Mouse (Mus musculus): ENCODE data around the gene Arsg. TPM values are rescaled to one million over a fixed set of nuclear protein-coding genes. Genes with fewer than 3 reads are reported as not detected.

Gene Arsg
- polyA plus RNA-seq, 1 experiment from 2014 or later, result 2.7 TPM

DNA sequence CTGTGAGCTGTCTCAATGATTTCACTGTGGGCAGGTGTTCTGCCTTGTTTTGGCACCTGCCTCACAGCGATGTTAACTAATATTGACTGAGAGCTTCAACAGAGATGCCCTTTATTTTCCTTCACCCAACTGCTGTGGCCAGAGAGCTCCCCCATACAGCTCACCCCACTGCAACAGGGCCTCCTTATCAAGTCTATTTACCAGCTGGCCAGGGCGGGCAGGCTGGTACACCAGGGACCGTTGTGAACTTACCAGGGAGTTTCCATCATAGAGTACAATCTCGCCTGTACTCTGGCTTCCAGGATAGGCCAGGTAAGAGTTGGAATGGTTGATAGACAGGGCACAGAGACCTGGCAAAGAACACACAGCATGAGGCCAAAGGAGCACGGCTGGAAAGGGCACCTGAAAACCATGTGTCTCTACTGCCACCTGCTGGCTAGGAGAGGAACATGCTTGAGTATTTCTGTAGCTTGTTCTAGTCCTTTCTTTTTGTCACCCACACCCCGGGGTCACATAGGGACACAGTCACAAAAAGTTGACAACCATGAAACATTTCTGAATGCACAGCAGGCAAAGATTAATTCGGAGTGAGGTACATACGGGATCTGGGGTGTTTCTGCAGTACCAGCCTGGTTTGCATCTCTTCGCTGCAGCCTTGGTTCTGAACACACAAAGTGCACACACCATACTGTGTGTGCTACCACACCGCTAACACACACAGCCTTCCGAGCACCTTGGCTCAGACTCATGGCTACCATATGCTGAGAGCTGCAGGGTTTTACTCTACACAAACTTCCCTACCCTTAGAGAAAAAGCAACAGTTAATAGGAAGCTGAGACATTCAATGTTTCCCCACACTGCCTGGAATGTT is 111.9 kb downstream of the Arsg start:
- Histone ChIP-seq H3K9me3 (ENCODE audit: control insufficient read depth, low read length) (no peaks in the 10 kb centered on the region), H3K9ac (ENCODE audit: low read length) (no peak overlapping the region), H3K36me3 (ENCODE audit: control insufficient read depth, insufficient read depth, low read length) (no peaks in the 10 kb centered on the region), H3K27ac (ENCODE audit: low read depth, low read length) (no peak overlapping the region), H3K4me3 (ENCODE audit: low read depth, low read length) (no peak overlapping the region), H3K27me3 (ENCODE audit: control insufficient read depth, insufficient read depth, low read length) (no peaks in the 10 kb centered on the region), H3K4me1 (replicated peaks; ENCODE audit: control insufficient read depth, insufficient read depth, low read length) (no peaks in the 10 kb centered on the region), H3K4me2 (ENCODE audit: low read depth, low read length, severe bottlenecking) (no peak overlapping the region)
- DNase-seq (ENCODE audit: low spot score), result peak; percentile 83
- WGBS, result 47% methylated on average over 11 of the region's 11 CpGs
- ATAC-seq (replicated peaks; ENCODE audit: low FRiP score), result peak; percentile 62

DNA sequence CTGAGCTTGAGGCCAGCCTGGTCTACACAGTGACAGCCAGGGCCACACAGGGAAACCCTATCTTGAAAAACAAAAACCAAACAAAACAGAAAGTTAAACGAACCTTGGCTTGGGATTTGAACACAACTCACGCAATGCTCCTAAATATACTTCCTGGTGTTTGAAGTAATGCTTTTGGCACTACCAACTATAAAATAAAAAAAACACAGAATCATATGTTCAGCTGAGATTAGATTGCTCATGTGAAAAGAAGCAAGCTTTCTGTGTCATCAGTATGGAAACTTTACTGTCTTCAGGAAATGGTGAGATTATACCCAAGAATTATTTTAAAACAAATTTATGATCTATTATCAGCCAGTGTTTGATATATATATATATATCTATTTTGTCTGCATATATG is 113.2 kb downstream of the Arsg start:
- no peak overlapping the region for H3K4me2 ChIP-seq (ENCODE audit: low read depth, low read length, severe bottlenecking)
- 84% methylated on average over 2 of the region's 2 CpGs for WGBS

DNA sequence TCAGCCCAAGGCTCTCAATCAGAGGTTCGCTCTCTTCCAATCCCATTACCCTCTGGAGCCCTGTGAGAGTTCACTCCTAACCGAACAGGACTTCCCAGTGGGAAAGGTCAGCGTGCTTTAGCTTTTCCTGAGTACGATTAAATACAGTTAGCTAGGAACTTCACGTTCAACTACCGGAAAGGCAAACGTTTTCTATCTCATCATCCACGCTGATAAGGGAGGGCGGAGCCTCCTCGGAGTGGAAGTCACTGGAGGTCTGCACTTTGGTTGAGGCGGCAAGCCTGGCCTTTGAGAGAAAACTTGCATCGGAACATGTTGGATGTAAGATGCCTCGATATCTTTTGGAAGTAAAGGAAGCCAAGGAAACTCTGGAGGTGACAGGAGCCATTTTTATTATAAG is 113.8 kb downstream of the Arsg start:
- no peaks in the 10 kb centered on the region for H3K27me3 ChIP-seq (ENCODE audit: control insufficient read depth, insufficient read depth, low read length)
- no peak overlapping the region for H3K4me2 ChIP-seq (ENCODE audit: low read depth, low read length, severe bottlenecking)
- WGBS, result 61% methylated on average over 13 of the region's 13 CpGs

More for the DNA sequence above, 113.2 kb downstream of the Arsg start:
- no peak overlapping the region for H3K27ac ChIP-seq (ENCODE audit: low read depth, low read length)
- no peaks in the 10 kb centered on the region for H3K27me3 ChIP-seq (ENCODE audit: control insufficient read depth, insufficient read depth, low read length)
- no peak overlapping the region for H3K9ac ChIP-seq (ENCODE audit: low read length)
- no peaks in the 10 kb centered on the region for H3K9me3 ChIP-seq (ENCODE audit: control insufficient read depth, low read length)
- H3K36me3 ChIP-seq (ENCODE audit: control insufficient read depth, insufficient read depth, low read length), result no peaks in the 10 kb centered on the region
- H3K4me3 ChIP-seq (ENCODE audit: low read depth, low read length), result no peak overlapping the region
- DNase-seq (ENCODE audit: low spot score) (no peak), ATAC-seq (replicated peaks; ENCODE audit: low FRiP score) (no peak)
- no peaks in the 10 kb centered on the region for H3K4me1 ChIP-seq (replicated peaks; ENCODE audit: control insufficient read depth, insufficient read depth, low read length)

GRCm38 (mm10) chr11:109587638-109588374 is 114.6 kb downstream of the Arsg start:
- ATAC-seq (replicated peaks; ENCODE audit: low FRiP score), result no peak
- Histone ChIP-seq H3K4me1 (replicated peaks; ENCODE audit: control insufficient read depth, insufficient read depth, low read length) (no peaks in the 10 kb centered on the region), H3K4me3 (ENCODE audit: low read depth, low read length) (no peak overlapping the region), H3K9ac (ENCODE audit: low read length) (no peak overlapping the region), H3K27me3 (ENCODE audit: control insufficient read depth, insufficient read depth, low read length) (no peaks in the 10 kb centered on the region), H3K4me2 (ENCODE audit: low read depth, low read length, severe bottlenecking) (no peak overlapping the region), H3K36me3 (ENCODE audit: control insufficient read depth, insufficient read depth, low read length) (no peaks in the 10 kb centered on the region), H3K9me3 (ENCODE audit: control insufficient read depth, low read length) (no peaks in the 10 kb centered on the region), H3K27ac (ENCODE audit: low read depth, low read length) (no peak overlapping the region)
- no peak for DNase-seq (ENCODE audit: low spot score)
- WGBS, result 81% methylated on average over 15 of the region's 15 CpGs

More for the DNA sequence above, 113.8 kb downstream of the Arsg start:
- Histone ChIP-seq H3K36me3 (ENCODE audit: control insufficient read depth, insufficient read depth, low read length) (no peaks in the 10 kb centered on the region), H3K4me3 (ENCODE audit: low read depth, low read length) (no peak overlapping the region), H3K9me3 (ENCODE audit: control insufficient read depth, low read length) (no peaks in the 10 kb centered on the region), H3K4me1 (replicated peaks; ENCODE audit: control insufficient read depth, insufficient read depth, low read length) (no peaks in the 10 kb centered on the region), H3K27ac (ENCODE audit: low read depth, low read length) (no peak overlapping the region), H3K9ac (ENCODE audit: low read length) (no peak overlapping the region)
- no peak for ATAC-seq (replicated peaks; ENCODE audit: low FRiP score)
- DNase-seq (ENCODE audit: low spot score), result no peak

GRCm38 (mm10) chr11:109590012-109590411 is 116.8 kb downstream of the Arsg start:
- 87% methylated on average over 8 of the region's 8 CpGs for WGBS
- no peaks in the 10 kb centered on the region for H3K27me3 ChIP-seq (ENCODE audit: control insufficient read depth, insufficient read depth, low read length)
- no peak overlapping the region for H3K9ac ChIP-seq (ENCODE audit: low read length)
- H3K9me3 ChIP-seq (ENCODE audit: control insufficient read depth, low read length), result no peaks in the 10 kb centered on the region
- DNase-seq (ENCODE audit: low spot score), result no peak
- H3K27ac ChIP-seq (ENCODE audit: low read depth, low read length), result no peak overlapping the region
- no peaks in the 10 kb centered on the region for H3K4me1 ChIP-seq (replicated peaks; ENCODE audit: control insufficient read depth, insufficient read depth, low read length)
- no peaks in the 10 kb centered on the region for H3K36me3 ChIP-seq (ENCODE audit: control insufficient read depth, insufficient read depth, low read length)
- ATAC-seq (replicated peaks; ENCODE audit: low FRiP score), result no peak
- H3K4me2 ChIP-seq (ENCODE audit: low read depth, low read length, severe bottlenecking), result no peak overlapping the region
- no peak overlapping the region for H3K4me3 ChIP-seq (ENCODE audit: low read depth, low read length)

GRCm38 (mm10) chr11:109591511-109591910 is 118.3 kb downstream of the Arsg start:
- no peaks in the 10 kb centered on the region for H3K4me1 ChIP-seq (replicated peaks; ENCODE audit: control insufficient read depth, insufficient read depth, low read length)
- no peaks in the 10 kb centered on the region for H3K9me3 ChIP-seq (ENCODE audit: control insufficient read depth, low read length)
- no peaks in the 10 kb centered on the region for H3K36me3 ChIP-seq (ENCODE audit: control insufficient read depth, insufficient read depth, low read length)
- no peak overlapping the region for H3K27ac ChIP-seq (ENCODE audit: low read depth, low read length)
- no peak overlapping the region for H3K4me3 ChIP-seq (ENCODE audit: low read depth, low read length)
- DNase-seq (ENCODE audit: low spot score) (no peak), ATAC-seq (replicated peaks; ENCODE audit: low FRiP score) (no peak)
- H3K27me3 ChIP-seq (ENCODE audit: control insufficient read depth, insufficient read depth, low read length), result no peaks in the 10 kb centered on the region
- 87% methylated on average over 4 of the region's 4 CpGs for WGBS
- no peak overlapping the region for H3K4me2 ChIP-seq (ENCODE audit: low read depth, low read length, severe bottlenecking)
- H3K9ac ChIP-seq (ENCODE audit: low read length), result no peak overlapping the region

GRCm38 (mm10) chr11:109593200-109593981 is 120.2 kb downstream of the Arsg start:
- Histone ChIP-seq H3K4me2 (ENCODE audit: low read depth, low read length, severe bottlenecking) (no peak overlapping the region), H3K27ac (ENCODE audit: low read depth, low read length) (no peak overlapping the region), H3K9ac (ENCODE audit: low read length) (no peak overlapping the region), H3K36me3 (ENCODE audit: control insufficient read depth, insufficient read depth, low read length) (no peaks in the 10 kb centered on the region), H3K27me3 (ENCODE audit: control insufficient read depth, insufficient read depth, low read length) (no peaks in the 10 kb centered on the region), H3K9me3 (ENCODE audit: control insufficient read depth, low read length) (no peaks in the 10 kb centered on the region), H3K4me3 (ENCODE audit: low read depth, low read length) (no peak overlapping the region), H3K4me1 (replicated peaks; ENCODE audit: control insufficient read depth, insufficient read depth, low read length) (no peaks in the 10 kb centered on the region)
- no peak for ATAC-seq (replicated peaks; ENCODE audit: low FRiP score)
- no peak for DNase-seq (ENCODE audit: low spot score)
- 82% methylated on average over 6 of the region's 6 CpGs for WGBS

DNA sequence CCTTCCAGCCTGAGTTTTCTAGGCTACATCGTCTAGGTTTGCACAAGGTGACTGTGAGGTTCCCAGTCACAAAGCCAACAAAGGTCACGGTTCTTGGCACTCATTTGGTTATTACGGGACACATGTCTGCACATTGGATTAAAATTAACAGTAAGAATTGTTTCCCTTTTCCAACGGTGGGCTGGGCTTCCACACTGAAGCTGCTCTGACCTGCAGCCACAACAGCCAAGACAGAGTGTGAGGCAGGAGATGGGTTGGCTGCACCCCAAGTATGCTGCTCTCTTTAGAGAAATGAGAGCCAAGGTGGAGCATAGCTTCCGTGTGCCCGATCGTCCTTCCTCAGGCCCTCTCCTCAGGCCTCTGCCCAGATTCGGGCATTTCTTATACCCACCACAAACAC is 121.6 kb downstream of the Arsg start:
- H3K36me3 ChIP-seq (ENCODE audit: control insufficient read depth, insufficient read depth, low read length), result no peaks in the 10 kb centered on the region
- no peaks in the 10 kb centered on the region for H3K9me3 ChIP-seq (ENCODE audit: control insufficient read depth, low read length)
- H3K27me3 ChIP-seq (ENCODE audit: control insufficient read depth, insufficient read depth, low read length), result no peaks in the 10 kb centered on the region
- no peak overlapping the region for H3K4me3 ChIP-seq (ENCODE audit: low read depth, low read length)
- 94% methylated on average over 8 of the region's 8 CpGs for WGBS
- H3K4me1 ChIP-seq (replicated peaks; ENCODE audit: control insufficient read depth, insufficient read depth, low read length), result no peaks in the 10 kb centered on the region
- DNase-seq (ENCODE audit: low spot score) (no peak), ATAC-seq (replicated peaks; ENCODE audit: low FRiP score) (no peak)
- H3K27ac ChIP-seq (ENCODE audit: low read depth, low read length), result no peak overlapping the region
- H3K9ac ChIP-seq (ENCODE audit: low read length), result no peak overlapping the region
- no peak overlapping the region for H3K4me2 ChIP-seq (ENCODE audit: low read depth, low read length, severe bottlenecking)
